Mouse (Mus musculus) kidney, adult 8-10 months (tissue): Measurements from ENCODE around the gene Tbc1d22b.
A peak's percentile ranks its signal among the peaks of the same experiment; 100 is the strongest.

ENCODE experiments used
- DNase-seq, 2 experiments: peaks; one replicate each; pipeline ENCODE4 v3.0.0; 2022

Gene Tbc1d22b

GRCm38 (mm10) chr17:29542831-29543690 is 6.5 kb upstream of the Tbc1d22b start:
- no peak for DNase-seq

- DNase-seq, result no peak
Observed at GRCm38 (mm10) chr17:29544064-29544463, 5.5 kb upstream of the Tbc1d22b start.

GRCm38 (mm10) chr17:29545241-29545640 is 4.3 kb upstream of the Tbc1d22b start:
- DNase-seq, result peak; percentile 62 to 68

DNA sequence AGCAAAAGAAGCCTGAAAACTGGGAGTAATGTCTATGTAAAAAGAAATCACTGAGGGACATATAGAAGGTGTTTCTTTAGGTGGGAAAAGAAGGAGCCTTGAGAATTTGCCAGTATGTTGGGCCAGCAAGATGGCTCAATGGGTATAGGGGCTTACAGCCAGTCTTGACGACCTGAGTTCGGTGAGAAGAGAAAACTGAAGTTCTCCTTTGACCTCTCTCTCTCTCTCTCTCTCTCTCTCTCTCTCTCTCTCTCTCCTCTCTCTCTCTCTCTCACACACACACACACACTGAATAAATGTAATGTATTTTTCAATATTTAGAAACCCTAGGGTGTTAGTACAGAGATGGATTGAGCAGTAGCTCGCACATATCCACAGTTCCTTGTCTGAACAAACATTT is 1.1 kb upstream of the Tbc1d22b start:
- no peak for DNase-seq

GRCm38 (mm10) chr17:29548994-29549393 is 591 bp upstream of the Tbc1d22b start:
- no peak for DNase-seq

DNA sequence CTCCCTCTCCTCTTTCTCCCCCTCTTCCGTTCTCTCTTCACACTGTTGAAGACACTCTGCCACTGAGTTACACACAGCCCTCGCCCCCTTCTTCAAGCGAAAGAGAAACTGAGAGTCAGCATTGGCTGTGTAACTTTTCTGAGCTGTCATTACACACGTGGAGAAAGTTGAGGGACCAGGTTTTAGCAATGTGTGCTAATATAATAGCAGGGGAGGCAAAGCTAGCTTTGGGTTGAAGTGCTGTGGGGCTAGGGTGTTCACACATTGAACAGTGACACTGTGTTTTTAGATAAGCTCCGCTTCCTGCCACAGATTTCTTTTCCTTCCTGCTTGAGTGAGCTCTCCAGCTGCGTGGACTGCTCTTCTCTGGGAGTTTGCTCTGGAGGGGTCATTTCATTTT is 1.4 kb downstream of the Tbc1d22b start:
- no peak for DNase-seq

- no peak for DNase-seq
Observed at GRCm38 (mm10) chr17:29552162-29552732, 2.7 kb downstream of the Tbc1d22b start, which contains the start of gene Tmem217. TSS of gene Tmem217 (minus strand) at chr17:29552385.

DNA sequence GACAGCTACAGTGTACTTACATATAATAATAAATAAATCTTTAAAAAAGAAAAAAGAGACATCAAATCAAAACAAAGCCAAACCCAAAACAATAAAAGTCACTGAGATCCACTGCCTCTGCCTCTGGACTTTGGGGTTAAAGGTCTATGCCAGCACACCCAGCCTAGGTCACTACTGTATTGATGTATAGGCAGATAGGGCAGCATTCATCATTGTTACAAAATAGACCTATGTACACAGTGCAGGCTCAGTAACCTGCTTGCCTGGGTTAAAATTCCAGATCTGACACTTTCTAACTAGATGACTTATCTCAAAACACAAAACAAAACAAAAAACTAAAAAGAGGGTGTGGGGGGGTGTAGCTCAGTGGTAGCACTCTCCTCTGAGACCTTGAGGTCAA is 4.6 kb downstream of the Tbc1d22b start:
- DNase-seq, result no peak

- no peak for DNase-seq
Observed at GRCm38 (mm10) chr17:29556456-29556855, 6.9 kb downstream of the Tbc1d22b start.

DNA sequence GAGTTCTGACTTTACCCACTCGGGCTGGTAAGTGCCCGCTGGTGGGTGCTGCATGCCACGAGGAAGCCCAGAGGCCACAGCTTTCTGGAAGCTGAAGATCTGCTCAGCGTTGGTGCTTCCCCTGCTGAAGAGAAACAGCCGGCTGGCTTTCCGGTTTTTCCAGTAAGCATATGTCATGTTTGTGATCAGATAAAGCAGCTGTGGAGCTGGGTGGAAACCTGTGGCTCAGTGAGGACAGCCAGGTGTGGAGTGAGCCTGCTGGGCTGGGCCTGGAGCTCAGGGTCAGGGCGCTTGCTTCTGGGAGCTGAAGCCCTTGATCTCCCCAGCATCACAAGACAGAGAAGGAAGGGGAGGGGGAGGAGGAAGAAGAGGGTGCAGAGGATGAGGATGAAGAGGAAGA is 7.3 kb downstream of the Tbc1d22b start:
- DNase-seq, result no peak

DNA sequence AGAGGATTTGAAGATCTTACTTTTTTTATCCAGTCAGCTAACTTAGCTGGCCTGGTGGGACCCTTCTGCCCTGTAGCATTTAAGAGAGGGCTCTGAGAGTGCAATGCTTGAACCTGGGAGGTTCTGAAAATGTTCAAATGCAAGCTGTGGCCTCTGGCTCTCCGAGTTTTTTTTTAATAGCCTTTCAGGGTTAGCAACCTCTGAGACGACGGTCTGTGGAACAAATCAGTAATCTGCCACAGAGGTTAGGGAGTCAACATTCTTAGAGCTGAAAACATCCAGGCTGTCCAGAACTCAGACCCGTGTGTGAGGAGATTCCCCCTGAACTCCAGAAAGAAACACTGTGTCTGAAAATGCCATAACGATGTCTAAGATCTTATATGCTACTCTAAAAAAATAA is 8.9 kb downstream of the Tbc1d22b start:
- DNase-seq, result no peak

DNA sequence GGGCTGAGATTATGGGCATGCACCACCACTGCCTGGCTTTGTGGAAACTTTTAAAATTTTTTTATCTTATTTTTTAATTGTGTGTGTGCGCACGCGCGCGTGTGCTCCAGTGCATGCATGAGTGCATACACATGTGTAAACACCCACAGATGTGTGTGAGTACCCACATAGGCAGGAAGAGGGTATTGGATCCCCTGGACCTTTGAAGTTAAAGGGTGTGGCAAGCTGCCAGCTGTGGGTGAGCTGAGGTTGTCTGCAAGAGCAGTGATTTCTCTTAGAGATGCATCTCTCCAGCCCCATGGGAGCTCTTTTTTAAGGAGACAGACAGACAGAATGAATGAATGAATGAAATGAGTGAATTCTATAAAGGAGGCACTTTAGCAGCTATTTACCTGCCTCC is 15.9 kb downstream of the Tbc1d22b start:
- DNase-seq, result no peak

DNA sequence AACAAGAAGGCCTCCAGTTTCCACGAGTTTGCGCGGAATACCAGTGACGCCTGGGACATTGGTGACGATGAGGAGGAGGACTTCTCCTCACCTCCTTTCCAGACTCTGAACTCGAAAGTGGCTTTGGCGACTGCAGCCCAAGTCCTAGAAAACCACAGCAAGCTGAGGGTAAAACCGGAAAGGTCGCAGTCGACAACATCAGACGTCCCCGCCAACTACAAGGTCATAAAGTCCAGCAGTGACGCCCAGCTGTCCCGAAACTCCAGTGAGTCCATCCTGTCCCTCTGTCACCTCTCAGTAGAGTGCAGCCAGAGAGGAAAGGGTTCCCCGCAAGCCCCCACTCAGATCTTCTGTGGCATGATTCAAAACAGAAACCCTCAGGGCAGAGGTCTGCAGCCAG is 18.9 kb downstream of the Tbc1d22b start:
- DNase-seq, result peak; percentile 25 to 26

DNA sequence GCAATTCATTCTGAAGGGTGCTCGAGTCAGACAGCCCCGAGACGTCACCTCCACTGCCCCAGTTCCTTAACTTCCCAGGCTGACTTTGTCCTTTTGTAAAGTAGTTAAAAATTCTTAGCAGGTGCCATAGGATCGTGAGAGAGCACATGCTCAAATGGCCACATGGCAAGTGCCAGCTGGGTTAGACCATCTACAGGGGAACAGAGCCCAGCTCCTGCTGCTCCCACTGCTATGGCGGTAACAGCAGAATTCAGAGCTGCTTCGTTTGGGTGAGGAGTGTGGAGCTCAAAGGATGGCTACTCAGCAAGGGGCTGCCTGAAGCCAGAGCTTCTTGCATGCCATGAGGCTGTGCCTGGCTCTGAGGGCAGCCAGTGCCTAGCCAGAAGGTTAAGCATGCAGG is 20.2 kb downstream of the Tbc1d22b start:
- no peak for DNase-seq

GRCm38 (mm10) chr17:29579579-29580126 is 30.1 kb downstream of the Tbc1d22b start:
- peak; percentile 67 to 72 for DNase-seq

DNA sequence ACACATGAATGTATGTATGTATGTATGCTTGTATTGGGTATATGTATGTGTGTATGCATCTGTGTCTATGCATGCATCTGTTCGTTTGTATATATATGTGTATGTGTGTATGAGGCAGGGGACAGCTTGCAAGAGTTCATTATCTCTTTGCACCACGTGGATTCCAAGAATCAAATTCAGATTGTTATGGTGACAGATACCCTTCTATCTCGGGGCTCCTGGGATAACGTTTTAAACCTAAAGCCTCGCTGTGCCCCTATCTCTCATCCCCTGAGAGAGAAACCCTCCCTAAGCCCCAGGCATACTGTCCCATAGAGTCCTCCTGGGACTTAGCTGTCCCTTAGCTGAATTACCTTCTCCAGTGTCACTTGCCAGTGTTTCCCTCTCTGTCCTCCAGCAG is 34.0 kb downstream of the Tbc1d22b start:
- DNase-seq, result no peak

DNA sequence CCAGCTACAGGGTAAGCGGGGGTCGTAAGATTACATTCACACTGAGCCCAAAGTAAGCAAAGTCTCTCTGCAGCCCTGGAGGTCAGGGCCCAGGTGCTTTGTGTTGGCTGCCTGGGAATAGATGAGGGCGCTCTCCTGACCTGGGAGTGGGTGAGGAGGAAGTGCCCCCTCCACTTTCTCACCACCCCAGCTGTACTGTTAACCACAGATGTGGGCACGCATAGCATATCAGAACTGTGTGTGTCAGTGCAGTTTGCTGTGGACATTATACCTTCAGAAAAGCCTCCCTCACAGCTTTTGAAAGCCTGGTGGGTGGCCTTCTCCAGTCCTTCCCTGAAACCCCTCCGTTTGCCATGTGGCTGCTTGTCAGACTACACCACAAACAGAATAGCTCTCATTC is 34.7 kb downstream of the Tbc1d22b start:
- DNase-seq, result no peak

DNA sequence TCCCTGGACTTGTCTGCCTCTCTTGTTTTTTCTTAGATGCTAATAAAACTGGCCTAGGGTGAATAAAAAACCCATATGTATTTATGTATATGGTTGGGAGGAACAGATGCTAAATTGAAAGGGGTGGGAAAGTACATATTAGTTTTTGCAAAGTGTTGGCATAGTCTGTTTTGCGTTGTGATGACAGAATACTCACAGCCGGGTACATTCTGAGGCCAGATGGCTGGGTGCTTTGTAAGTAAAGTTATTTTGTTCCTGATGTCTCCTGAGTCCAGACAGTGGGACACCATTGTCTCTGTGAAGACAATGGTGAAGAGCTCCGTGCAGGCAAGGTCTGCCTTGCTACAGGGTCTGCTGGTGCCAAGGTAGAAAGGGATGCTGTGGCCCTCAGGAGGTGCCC is 35.2 kb downstream of the Tbc1d22b start:
- no peak for DNase-seq

DNA sequence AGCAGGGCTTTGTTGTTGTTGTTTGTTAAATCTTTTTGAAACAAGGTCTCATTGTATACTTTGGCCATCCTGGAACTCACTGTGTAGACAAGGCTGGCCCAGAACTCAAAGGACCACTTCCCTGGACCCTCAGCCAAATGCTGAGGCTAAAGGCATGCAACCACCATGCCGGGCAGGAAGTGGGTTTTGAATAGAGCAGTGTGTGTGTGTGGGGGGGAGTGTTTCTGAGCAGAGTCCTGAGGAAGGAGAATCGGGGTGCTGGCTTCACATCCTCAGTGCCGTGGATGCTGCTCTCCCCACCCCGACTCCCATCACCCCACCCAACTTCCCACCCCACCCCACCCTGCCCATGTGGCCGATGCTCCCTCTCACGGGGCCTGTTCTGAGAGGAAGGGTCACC is 35.9 kb downstream of the Tbc1d22b start:
- no peak for DNase-seq

DNA sequence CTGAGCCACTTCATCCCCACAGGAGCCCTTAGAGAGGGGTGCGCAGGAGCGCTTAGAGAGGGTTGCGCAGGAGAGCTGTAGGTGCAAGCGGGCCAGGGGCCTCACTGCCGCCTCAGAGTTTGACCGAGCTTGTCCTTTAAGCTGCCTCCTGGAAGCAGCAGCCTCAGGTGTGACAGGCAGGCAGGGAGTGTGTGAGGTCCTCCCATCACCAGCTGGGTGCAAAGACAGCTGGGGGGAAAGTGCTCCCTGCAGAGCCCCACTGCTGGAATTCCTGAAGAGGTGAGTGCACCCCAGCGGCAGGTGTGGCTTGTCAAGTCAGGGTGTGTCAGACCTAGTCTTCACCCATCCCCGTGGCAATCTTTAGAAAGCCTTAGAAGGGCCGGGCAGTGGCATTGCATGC is 37.3 kb downstream of the Tbc1d22b start:
- DNase-seq, result no peak

DNA sequence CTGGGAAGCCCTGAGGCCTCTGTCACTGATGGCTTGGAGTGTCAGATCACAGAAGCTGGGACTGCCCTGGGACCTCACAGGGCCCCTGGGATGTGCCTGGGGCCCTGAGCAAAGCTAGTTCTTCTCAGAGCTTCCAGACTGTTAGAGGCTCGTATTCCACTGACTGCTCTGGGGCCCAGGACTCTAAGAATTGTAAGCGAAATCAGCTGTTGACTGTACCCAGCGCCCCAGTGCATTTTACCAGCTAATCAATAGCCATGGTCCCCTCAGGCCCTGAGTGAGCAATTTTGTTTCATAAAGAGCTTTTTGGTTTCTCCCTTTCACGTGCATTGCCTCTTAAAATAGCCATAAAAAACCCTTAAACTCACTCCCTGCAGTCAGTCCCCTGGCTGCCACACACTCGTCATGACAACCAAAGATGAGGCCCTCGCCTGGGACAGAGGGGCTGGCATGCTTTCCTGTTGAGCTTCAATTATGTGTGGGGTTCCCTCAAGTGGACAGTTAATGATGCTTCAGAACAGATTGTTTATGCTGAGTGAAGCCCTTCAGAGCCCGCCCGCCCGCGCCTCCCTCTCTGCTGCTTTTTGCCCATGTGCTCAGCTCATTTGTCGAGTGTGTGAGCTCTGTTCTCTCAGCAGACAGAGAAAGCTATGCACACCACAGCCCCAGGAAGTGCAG is 39.8 kb downstream of the Tbc1d22b start:
- DNase-seq, result no peak

- DNase-seq, result no peak
Observed at GRCm38 (mm10) chr17:29595891-29596770, 46.5 kb downstream of the Tbc1d22b start.

- DNase-seq, result no peak
Observed at GRCm38 (mm10) chr17:29596771-29597132, 47.2 kb downstream of the Tbc1d22b start.
